Mouse (Mus musculus): ENCODE data around the gene Caln1. TPM values are rescaled to one million over a fixed set of nuclear protein-coding genes. Genes with fewer than 3 reads are reported as not detected.

The Caln1 gene
- polyA plus RNA-seq, 1 experiment from 2014 or later: 0.38 TPM

GRCm38 (mm10) chr5:130718385-130718784 is 349.1 kb downstream of the Caln1 start:
- Histone ChIP-seq H3K4me3 (ENCODE audit: low read depth, low read length) (no peak overlapping the region), H3K4me2 (ENCODE audit: low read depth, low read length) (no peak overlapping the region), H3K36me3 (replicated peaks; ENCODE audit: control insufficient read depth, insufficient read depth, low read depth, low read length) (no peaks in the 10 kb centered on the region), H3K9me3 (replicated peaks; ENCODE audit: control insufficient read depth, low read length) (no peaks in the 10 kb centered on the region), H3K27ac (replicated peaks; ENCODE audit: low read depth, low read length) (no peak overlapping the region), H3K27me3 (ENCODE audit: control insufficient read depth, insufficient read depth, low read length) (no peaks in the 10 kb centered on the region), H3K4me1 (ENCODE audit: control insufficient read depth, insufficient read depth, low read length) (no peaks in the 10 kb centered on the region), H3K9ac (replicated peaks; ENCODE audit: low read length) (no peak overlapping the region)
- ATAC-seq (replicated peaks; ENCODE audit: insufficient number of reproducible peaks, low FRiP score, low TSS enrichment, low read depth): no peak
- 65% methylated on average over 9 of the region's 9 CpGs for WGBS
- DNase-seq (ENCODE audit: low spot score): peak; percentile 39

- DNase-seq (ENCODE audit: low spot score): no peak
- WGBS: 85% methylated on average over 13 of the region's 13 CpGs
Observed at GRCm38 (mm10) chr5:130742171-130742570, 372.9 kb downstream of the Caln1 start.

GRCm38 (mm10) chr5:130757517-130757916 is 388.3 kb downstream of the Caln1 start:
- DNase-seq (ENCODE audit: low spot score) (no peak), ATAC-seq (replicated peaks; ENCODE audit: insufficient number of reproducible peaks, low FRiP score, low TSS enrichment, low read depth) (no peak)
- Histone ChIP-seq H3K36me3 (replicated peaks; ENCODE audit: control insufficient read depth, insufficient read depth, low read depth, low read length) (no peaks in the 10 kb centered on the region), H3K4me1 (ENCODE audit: control insufficient read depth, insufficient read depth, low read length) (no peaks in the 10 kb centered on the region), H3K27me3 (ENCODE audit: control insufficient read depth, insufficient read depth, low read length) (no peaks in the 10 kb centered on the region), H3K4me3 (ENCODE audit: low read depth, low read length) (no peak overlapping the region), H3K9ac (replicated peaks; ENCODE audit: low read length) (no peak overlapping the region), H3K9me3 (replicated peaks; ENCODE audit: control insufficient read depth, low read length) (no peaks in the 10 kb centered on the region), H3K4me2 (ENCODE audit: low read depth, low read length) (no peak overlapping the region), H3K27ac (replicated peaks; ENCODE audit: low read depth, low read length) (no peak overlapping the region)
- WGBS: 91% methylated on average over 3 of the region's 3 CpGs

More at GRCm38 (mm10) chr5:130742171-130742570, 372.9 kb downstream of the Caln1 start:
- Histone ChIP-seq H3K4me3 (ENCODE audit: low read depth, low read length) (no peak overlapping the region), H3K4me1 (ENCODE audit: control insufficient read depth, insufficient read depth, low read length) (no peaks in the 10 kb centered on the region), H3K27me3 (ENCODE audit: control insufficient read depth, insufficient read depth, low read length) (no peaks in the 10 kb centered on the region), H3K9me3 (replicated peaks; ENCODE audit: control insufficient read depth, low read length) (no peaks in the 10 kb centered on the region), H3K9ac (replicated peaks; ENCODE audit: low read length) (no peak overlapping the region), H3K4me2 (ENCODE audit: low read depth, low read length) (no peak overlapping the region), H3K36me3 (replicated peaks; ENCODE audit: control insufficient read depth, insufficient read depth, low read depth, low read length) (no peaks in the 10 kb centered on the region), H3K27ac (replicated peaks; ENCODE audit: low read depth, low read length) (no peak overlapping the region)
- no peak for ATAC-seq (replicated peaks; ENCODE audit: insufficient number of reproducible peaks, low FRiP score, low TSS enrichment, low read depth)

- 94% methylated on average over 6 of the region's 6 CpGs for WGBS
Observed at GRCm38 (mm10) chr5:130765784-130766183, 396.5 kb downstream of the Caln1 start.

GRCm38 (mm10) chr5:130771061-130771741 is 401.9 kb downstream of the Caln1 start:
- Histone ChIP-seq H3K4me2 (ENCODE audit: low read depth, low read length) (no peak overlapping the region), H3K9ac (replicated peaks; ENCODE audit: low read length) (no peak overlapping the region), H3K4me1 (ENCODE audit: control insufficient read depth, insufficient read depth, low read length) (no peaks in the 10 kb centered on the region), H3K27me3 (ENCODE audit: control insufficient read depth, insufficient read depth, low read length) (no peaks in the 10 kb centered on the region), H3K36me3 (replicated peaks; ENCODE audit: control insufficient read depth, insufficient read depth, low read depth, low read length) (no peaks in the 10 kb centered on the region), H3K9me3 (replicated peaks; ENCODE audit: control insufficient read depth, low read length) (no peaks in the 10 kb centered on the region), H3K4me3 (ENCODE audit: low read depth, low read length) (no peak overlapping the region), H3K27ac (replicated peaks; ENCODE audit: low read depth, low read length) (no peak overlapping the region)
- 84% methylated on average over 5 of the region's 5 CpGs for WGBS
- DNase-seq (ENCODE audit: low spot score): no peak
- no peak for ATAC-seq (replicated peaks; ENCODE audit: insufficient number of reproducible peaks, low FRiP score, low TSS enrichment, low read depth)

More at GRCm38 (mm10) chr5:130765784-130766183, 396.5 kb downstream of the Caln1 start:
- Histone ChIP-seq H3K4me2 (ENCODE audit: low read depth, low read length) (no peak overlapping the region), H3K9ac (replicated peaks; ENCODE audit: low read length) (no peak overlapping the region), H3K4me1 (ENCODE audit: control insufficient read depth, insufficient read depth, low read length) (no peaks in the 10 kb centered on the region), H3K27ac (replicated peaks; ENCODE audit: low read depth, low read length) (no peak overlapping the region), H3K4me3 (ENCODE audit: low read depth, low read length) (no peak overlapping the region), H3K9me3 (replicated peaks; ENCODE audit: control insufficient read depth, low read length) (no peaks in the 10 kb centered on the region), H3K36me3 (replicated peaks; ENCODE audit: control insufficient read depth, insufficient read depth, low read depth, low read length) (no peaks in the 10 kb centered on the region), H3K27me3 (ENCODE audit: control insufficient read depth, insufficient read depth, low read length) (no peaks in the 10 kb centered on the region)
- DNase-seq (ENCODE audit: low spot score) (no peak), ATAC-seq (replicated peaks; ENCODE audit: insufficient number of reproducible peaks, low FRiP score, low TSS enrichment, low read depth) (no peak)

- Histone ChIP-seq H3K9me3 (replicated peaks; ENCODE audit: control insufficient read depth, low read length) (no peaks in the 10 kb centered on the region), H3K27me3 (ENCODE audit: control insufficient read depth, insufficient read depth, low read length) (no peaks in the 10 kb centered on the region), H3K4me3 (ENCODE audit: low read depth, low read length) (no peak overlapping the region), H3K27ac (replicated peaks; ENCODE audit: low read depth, low read length) (no peak overlapping the region), H3K36me3 (replicated peaks; ENCODE audit: control insufficient read depth, insufficient read depth, low read depth, low read length) (no peaks in the 10 kb centered on the region), H3K4me2 (ENCODE audit: low read depth, low read length) (no peak overlapping the region), H3K4me1 (ENCODE audit: control insufficient read depth, insufficient read depth, low read length) (no peaks in the 10 kb centered on the region), H3K9ac (replicated peaks; ENCODE audit: low read length) (no peak overlapping the region)
- DNase-seq (ENCODE audit: low spot score) (no peak), ATAC-seq (replicated peaks; ENCODE audit: insufficient number of reproducible peaks, low FRiP score, low TSS enrichment, low read depth) (no peak)
- WGBS: 82% methylated on average over 6 of the region's 6 CpGs
Observed at GRCm38 (mm10) chr5:130772491-130772890, 403.2 kb downstream of the Caln1 start.

GRCm38 (mm10) chr5:130774946-130775345 is 405.7 kb downstream of the Caln1 start:
- H3K27ac ChIP-seq (replicated peaks; ENCODE audit: low read depth, low read length): no peak overlapping the region
- no peaks in the 10 kb centered on the region for H3K4me1 ChIP-seq (ENCODE audit: control insufficient read depth, insufficient read depth, low read length)
- no peak overlapping the region for H3K9ac ChIP-seq (replicated peaks; ENCODE audit: low read length)
- H3K36me3 ChIP-seq (replicated peaks; ENCODE audit: control insufficient read depth, insufficient read depth, low read depth, low read length): no peaks in the 10 kb centered on the region
- DNase-seq (ENCODE audit: low spot score) (no peak), ATAC-seq (replicated peaks; ENCODE audit: insufficient number of reproducible peaks, low FRiP score, low TSS enrichment, low read depth) (no peak)
- H3K4me2 ChIP-seq (ENCODE audit: low read depth, low read length): no peak overlapping the region
- 92% methylated on average over 3 of the region's 3 CpGs for WGBS
- no peak overlapping the region for H3K4me3 ChIP-seq (ENCODE audit: low read depth, low read length)
- no peaks in the 10 kb centered on the region for H3K27me3 ChIP-seq (ENCODE audit: control insufficient read depth, insufficient read depth, low read length)
- no peaks in the 10 kb centered on the region for H3K9me3 ChIP-seq (replicated peaks; ENCODE audit: control insufficient read depth, low read length)

- Histone ChIP-seq H3K4me3 (ENCODE audit: low read depth, low read length) (no peak overlapping the region), H3K4me1 (ENCODE audit: control insufficient read depth, insufficient read depth, low read length) (no peaks in the 10 kb centered on the region), H3K9ac (replicated peaks; ENCODE audit: low read length) (no peak overlapping the region), H3K36me3 (replicated peaks; ENCODE audit: control insufficient read depth, insufficient read depth, low read depth, low read length) (no peaks in the 10 kb centered on the region), H3K4me2 (ENCODE audit: low read depth, low read length) (no peak overlapping the region), H3K27ac (replicated peaks; ENCODE audit: low read depth, low read length) (no peak overlapping the region), H3K9me3 (replicated peaks; ENCODE audit: control insufficient read depth, low read length) (no peaks in the 10 kb centered on the region), H3K27me3 (ENCODE audit: control insufficient read depth, insufficient read depth, low read length) (no peaks in the 10 kb centered on the region)
- WGBS: 89% methylated on average over 3 of the region's 3 CpGs
- ATAC-seq (replicated peaks; ENCODE audit: insufficient number of reproducible peaks, low FRiP score, low TSS enrichment, low read depth): no peak
- DNase-seq (ENCODE audit: low spot score): no peak
Observed at GRCm38 (mm10) chr5:130792755-130793452, 423.6 kb downstream of the Caln1 start.

Data from embryonic facial prominence, embryonic 11.5 days (tissue).